Mouse (Mus musculus) erythroblast, adult 5-6 weeks (primary cell): ENCODE measurements around the gene Nod2. TPM values are rescaled to one million over a fixed set of nuclear protein-coding genes. Genes with fewer than 3 reads are reported as not detected.

Experiments used
- ATAC-seq: replicated peaks from 2 replicates; pipeline ENCODE4 v1.8.0; 2016; ENCODE audit warnings: moderate number of reproducible peaks, mild to moderate bottlenecking, moderate TSS enrichment, inconsistent platforms; ENCODE audit not compliant: poor library complexity, low FRiP score, severe bottlenecking
- total RNA-seq, 2 experiments: library from RNA; stranded (forward) in 1 of 2; stranded (reverse) in 1 of 2; fragments of 150-400 nt in 1 of 2; fragments of 200-764, 138-1000 nt in 1 of 2; gene quantifications; 2 replicates each; pipeline versions ENCODE4 v1.2.3 to v1.2.4; 2015 to 2017; ENCODE audit warnings: low replicate concordance in 2 of 2

The Nod2 gene
- total RNA-seq, 2 experiments from 2014 or later = 0.34 to 0.96 TPM

DNA sequence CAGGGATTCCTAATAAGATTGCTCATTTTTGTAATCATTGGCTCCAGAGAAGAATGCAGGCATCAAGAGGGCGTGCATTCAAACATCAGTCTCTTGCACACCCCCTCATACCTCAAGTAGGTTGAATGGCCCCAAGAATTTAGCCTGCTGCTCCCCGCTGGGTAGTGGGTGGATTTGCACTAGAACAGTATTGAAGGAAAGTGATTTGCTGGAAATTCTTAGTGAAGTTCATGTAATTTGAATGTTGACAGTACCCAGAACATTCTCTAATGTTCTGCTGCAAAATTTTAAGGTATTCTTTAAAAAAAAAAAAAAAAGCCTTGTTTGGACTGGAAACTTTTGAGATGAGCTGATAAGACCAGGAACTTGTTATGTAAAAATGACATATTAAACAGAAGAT, 50.9 kb downstream of the Nod2 start:
- ATAC-seq = no peak

DNA sequence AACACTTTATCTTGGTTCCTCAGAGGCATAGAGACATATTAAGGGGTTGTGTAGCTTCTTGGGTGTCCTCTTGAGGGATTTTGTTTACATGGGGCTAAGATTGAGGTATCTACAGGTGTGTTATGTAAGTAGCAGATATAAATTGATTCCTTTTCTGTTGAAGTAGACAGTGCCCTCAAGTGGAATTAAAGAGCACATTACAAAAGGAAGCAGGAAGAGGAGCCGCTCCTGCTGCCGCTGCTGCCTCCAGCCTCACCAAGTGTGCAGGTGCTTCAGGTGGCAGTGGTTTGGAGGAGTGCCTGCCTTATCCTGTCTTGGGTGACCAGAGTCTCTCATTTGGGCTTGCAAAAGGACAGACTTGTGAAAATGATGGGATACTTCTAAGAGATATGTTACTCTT, 54.5 kb downstream of the Nod2 start:
- no peak for ATAC-seq

DNA sequence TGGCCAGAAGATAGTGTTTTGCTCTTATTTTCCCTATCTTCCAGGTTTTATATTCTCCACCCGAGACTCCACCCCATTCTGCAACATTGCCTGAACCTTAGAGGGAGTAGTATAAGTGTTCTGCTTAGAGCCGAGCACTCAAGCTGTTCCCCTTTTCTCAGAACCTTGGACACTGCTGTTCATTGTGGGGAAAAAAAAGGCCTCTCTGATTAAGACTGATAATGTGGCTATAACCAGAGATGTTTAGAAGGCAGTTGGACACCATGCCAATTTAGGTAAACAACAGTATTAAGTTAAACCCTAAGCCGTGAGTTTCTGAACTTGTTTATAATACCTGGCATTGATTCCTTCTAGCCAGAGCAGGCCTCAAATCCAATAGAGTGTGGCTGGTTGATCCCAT, 55.7 kb downstream of the Nod2 start:
- no peak for ATAC-seq

DNA sequence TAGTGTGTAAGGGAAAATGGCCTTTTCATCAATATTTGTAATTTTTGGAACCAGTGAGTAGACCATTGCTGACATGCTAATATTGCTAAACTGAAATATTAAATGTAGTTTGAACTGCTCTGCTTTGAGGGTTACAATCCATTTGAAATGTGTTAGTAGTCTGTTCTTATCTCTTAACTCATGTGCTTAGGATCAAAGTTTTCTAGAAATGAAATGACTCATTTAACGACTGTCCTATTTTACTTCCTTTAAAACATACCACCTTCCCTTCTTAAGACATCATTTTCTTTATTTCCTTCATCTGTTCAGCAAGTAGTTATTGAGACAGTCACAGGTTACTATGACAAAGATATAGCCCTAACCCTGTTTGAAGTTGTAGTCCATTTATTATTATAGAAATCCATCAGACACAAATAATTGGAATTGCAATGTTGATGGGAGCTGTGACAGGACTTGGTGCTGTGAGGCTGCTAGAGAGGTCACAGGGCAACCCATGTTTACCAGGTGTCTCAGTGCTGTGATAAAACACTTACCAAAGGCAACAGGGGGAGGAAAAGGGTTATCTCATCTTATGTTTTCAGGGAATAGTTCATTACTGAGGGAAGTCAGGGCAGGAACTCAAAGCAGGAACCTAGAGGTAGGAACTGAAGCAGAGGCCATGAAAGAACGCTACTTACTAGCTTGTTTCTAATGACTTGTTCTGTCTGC, 76.3 kb downstream of the Nod2 start:
- no peak for ATAC-seq

Other genes with a start within 250 kb of the Nod2 start
- not detected in 2 replicates for gene Nkd1, start 126.0 kb upstream of the Nod2 start, total RNA-seq (2015; ENCODE audit: low replicate concordance)
- gene Nkd1, start 126.0 kb upstream of the Nod2 start, total RNA-seq (2017; ENCODE audit: low replicate concordance) = 0.42 TPM in 1 of 2 replicates, not detected in the other
- gene Snx20, start 11.2 kb upstream of the Nod2 start, total RNA-seq (2015; ENCODE audit: low replicate concordance) = 12.3 and 14.2 TPM in 2 replicates
- gene Snx20, start 11.2 kb upstream of the Nod2 start, total RNA-seq (2017; ENCODE audit: low replicate concordance) = 5.8 and 7.8 TPM in 2 replicates
- gene Cyld, start 49.7 kb downstream of the Nod2 start, total RNA-seq (2015; ENCODE audit: low replicate concordance) = 5.4 and 12.1 TPM in 2 replicates
- gene Cyld, start 49.7 kb downstream of the Nod2 start, total RNA-seq (2017; ENCODE audit: low replicate concordance) = 11.9 and 14.5 TPM in 2 replicates